Mouse (Mus musculus): ENCODE results near the gene Gm2004. TPM values are rescaled to one million over a fixed set of nuclear protein-coding genes. Genes with fewer than 3 reads are reported as not detected.
"Not testable (repeated sequence)": the region's sequence is repeated elsewhere in the genome, so short reads cannot be mapped to it uniquely, and the experiment has no call there.

Gene Gm2004
- 1.1 and 10.7 TPM in 2 replicates for polyA plus RNA-seq (2012; rRNA removed)

DNA sequence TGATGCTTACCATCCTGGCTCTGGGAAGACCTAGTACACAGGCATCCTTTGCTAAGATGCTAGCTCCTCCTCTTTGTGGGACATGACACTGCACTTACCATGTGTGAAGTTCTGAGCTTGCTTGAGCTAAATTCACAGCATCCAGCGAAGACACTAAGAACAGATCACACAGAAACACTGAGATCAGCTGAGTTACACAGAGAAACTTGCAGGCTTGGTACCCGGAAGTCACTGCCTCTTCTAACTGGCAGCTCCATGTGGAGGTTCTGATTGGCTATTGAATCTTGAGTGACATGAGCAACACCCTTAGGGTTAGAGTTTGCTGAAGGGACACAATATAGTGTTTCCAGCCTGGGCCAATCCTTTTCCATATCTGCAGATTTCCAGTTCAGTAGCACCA, at the start of gene Gm2004:
Gene Gm2004, minus strand, starts transcription at position 101 of the 400 bp plus-strand sequence.
- DNase-seq (ENCODE audit: extremely low spot score in 1 of 2, low spot score in 1 of 2), result not testable (repeated sequence)

Other genes starting within 250 kb of the Gm2004 start
- 3.8 and 5.5 TPM in 2 replicates for gene Zfp966, start 218.7 kb downstream of the Gm2004 start, polyA plus RNA-seq (2012; rRNA removed)
- 12.8 and 15.9 TPM in 2 replicates for gene Gm2026, start 184.5 kb downstream of the Gm2004 start, polyA plus RNA-seq (2012; rRNA removed)
- gene 2210418O10Rik, start 76.7 kb upstream of the Gm2004 start, polyA plus RNA-seq (2012; rRNA removed), result 0.80 and 5.7 TPM in 2 replicates
- not detected in 2 replicates for gene Gm11009, start 169.7 kb upstream of the Gm2004 start, polyA plus RNA-seq (2012; rRNA removed)

Measured in frontal cortex, adult 2 months (tissue).